Mouse (Mus musculus): ENCODE data around the gene Slc25a29. TPM values are rescaled to one million over a fixed set of nuclear protein-coding genes. Genes with fewer than 3 reads are reported as not detected.

Gene Slc25a29
- total RNA-seq, 1 experiment, result 2.1 TPM

DNA sequence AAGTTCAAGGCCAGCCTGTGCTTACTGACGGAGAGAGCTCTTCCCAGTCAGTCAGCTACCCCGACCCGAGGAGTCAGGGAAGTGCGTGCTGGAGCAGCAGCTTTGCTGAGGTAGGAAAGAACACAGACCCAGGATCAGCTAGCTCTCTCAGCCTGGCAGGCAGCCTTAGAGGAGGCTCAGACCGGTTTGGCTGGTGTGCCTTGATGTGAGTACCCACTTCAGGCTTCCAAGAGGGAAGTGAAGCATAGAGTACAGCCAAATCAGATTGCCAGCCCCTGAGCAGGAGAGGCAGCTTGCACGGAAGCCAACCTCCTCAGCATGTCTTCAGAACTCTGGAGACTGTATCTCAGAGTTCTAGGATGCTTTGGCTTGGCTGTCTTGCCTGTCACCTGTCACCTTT is 5.5 kb upstream of the Slc25a29 start:
- Histone ChIP-seq H3K4me1 (ENCODE audit: control insufficient read depth in 2 of 2, insufficient read depth in 2 of 2, low read length in 2 of 2, poor library complexity in 1 of 2) (peaks cover 0 to 3% of the 10 kb centered on the region in 2 experiments; a peak in 1 of 4 replicates), H3K27ac (ENCODE audit: insufficient read depth, low read depth, low read length, poor library complexity, severe bottlenecking) (no peak overlapping the region), H3K4me3 (ENCODE audit: insufficient read depth in 1 of 2, low read depth in 1 of 2, low read length in 2 of 2, poor library complexity in 1 of 2, severe bottlenecking in 1 of 2) (no peak overlapping the region), H3K9ac (ENCODE audit: insufficient read depth, low read depth, low read length, poor library complexity, severe bottlenecking) (no peak overlapping the region), H3K36me3 (ENCODE audit: control insufficient read depth, insufficient read depth, low read length, poor library complexity, severe bottlenecking) (peaks cover 2% of the 10 kb centered on the region; the same call in 1 of the 2 replicates), H3K9me3 (ENCODE audit: control insufficient read depth, insufficient read depth, low read depth, low read length) (no peaks in the 10 kb centered on the region)
- in situ Hi-C loops (cut with MboI; ENCODE audit: low sequenced_read_pairs in 2 of 2, unreplicated experiment in 2 of 2), result no loop called here
- DNase-seq (ENCODE audit: low read depth, low spot score), result no peak
- TF ChIP-seq MAFK (IDR thresholded peaks at IDR 0.05; ENCODE audit: insufficient read depth, low read depth, low read length) (no peak), ZC3H11A (IDR thresholded peaks at IDR 0.05; ENCODE audit: borderline replicate concordance, low read depth, low read length) (no peak), HCFC1 (IDR thresholded peaks at IDR 0.05; ENCODE audit: borderline replicate concordance, insufficient read depth, low read length) (no peak), CHD2 (IDR thresholded peaks at IDR 0.05; ENCODE audit: low read depth, low read length) (no peak), ZNF384 (IDR thresholded peaks at IDR 0.05; ENCODE audit: low read depth, low read length) (no peak)

- Histone ChIP-seq H3K36me3 (ENCODE audit: control insufficient read depth, insufficient read depth, low read length, poor library complexity, severe bottlenecking) (peaks cover 2% of the 10 kb centered on the region; the same call in 1 of the 2 replicates), H3K9me3 (ENCODE audit: control insufficient read depth, insufficient read depth, low read depth, low read length) (no peaks in the 10 kb centered on the region), H3K4me3 (ENCODE audit: insufficient read depth in 1 of 2, low read depth in 1 of 2, low read length in 2 of 2, poor library complexity in 1 of 2, severe bottlenecking in 1 of 2) (peak overlapping the region; percentile 57 to 66), H3K27ac (ENCODE audit: insufficient read depth, low read depth, low read length, poor library complexity, severe bottlenecking) (no peak overlapping the region), H3K9ac (ENCODE audit: insufficient read depth, low read depth, low read length, poor library complexity, severe bottlenecking) (peak overlapping the region; percentile 76), H3K4me1 (ENCODE audit: control insufficient read depth in 2 of 2, insufficient read depth in 2 of 2, low read length in 2 of 2, poor library complexity in 1 of 2) (peaks cover 0 to 3% of the 10 kb centered on the region in 2 experiments; a peak in 1 of 4 replicates)
- in situ Hi-C loops (cut with MboI; ENCODE audit: low sequenced_read_pairs in 2 of 2, unreplicated experiment in 2 of 2), result no loop called here
- no peak for DNase-seq (ENCODE audit: low read depth, low spot score)
- TF ChIP-seq ZC3H11A (IDR thresholded peaks at IDR 0.05; ENCODE audit: borderline replicate concordance, low read depth, low read length), result no peak
- TF ChIP-seq ZNF384 (IDR thresholded peaks at IDR 0.05; ENCODE audit: low read depth, low read length), result no peak
- no peak for TF ChIP-seq CHD2 (IDR thresholded peaks at IDR 0.05; ENCODE audit: low read depth, low read length)
- no peak for TF ChIP-seq HCFC1 (IDR thresholded peaks at IDR 0.05; ENCODE audit: borderline replicate concordance, insufficient read depth, low read length)
These were observed 1.0 kb upstream of the Slc25a29 start for GRCm38 (mm10) chr12:108836722-108837121.

DNA sequence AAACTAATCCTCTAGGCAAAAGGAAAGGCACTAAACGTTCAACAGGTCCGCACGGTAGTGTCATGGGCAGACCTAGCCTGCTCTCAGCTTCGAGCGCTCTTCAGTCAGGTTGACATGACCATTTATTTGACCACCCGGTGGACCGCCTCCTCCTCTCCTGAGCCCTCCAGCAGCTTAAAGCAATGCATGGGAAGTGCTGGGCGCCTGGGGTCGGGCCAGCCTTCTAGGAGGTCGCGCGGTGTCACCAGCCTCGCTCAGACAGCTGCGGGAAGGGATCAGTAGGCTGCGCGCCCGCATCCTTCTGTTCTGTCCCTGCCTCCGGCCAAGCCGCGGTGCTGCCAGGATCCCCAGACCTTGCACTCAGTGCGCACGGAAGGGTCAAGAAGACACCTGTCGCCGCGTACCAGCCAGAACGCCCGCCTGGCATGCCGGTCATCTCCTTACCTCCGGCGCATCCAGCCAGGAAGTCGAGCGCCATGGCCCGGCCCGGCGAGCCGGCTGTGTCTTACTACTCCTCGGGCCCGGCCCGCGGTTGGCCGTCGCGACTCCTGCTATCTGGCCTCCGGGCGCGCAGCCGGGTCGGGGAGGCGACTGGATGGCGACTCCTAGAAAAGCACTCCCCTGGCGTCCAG is 359 bp downstream of the Slc25a29 start:
- no peak for TF ChIP-seq MAFK (IDR thresholded peaks at IDR 0.05; ENCODE audit: insufficient read depth, low read depth, low read length)
- TF ChIP-seq HCFC1 (IDR thresholded peaks at IDR 0.05; ENCODE audit: borderline replicate concordance, insufficient read depth, low read length), result no peak
- TF ChIP-seq CHD2 (IDR thresholded peaks at IDR 0.05; ENCODE audit: low read depth, low read length), result no peak
- TF ChIP-seq ZC3H11A (IDR thresholded peaks at IDR 0.05; ENCODE audit: borderline replicate concordance, low read depth, low read length), result no peak
- no peak for TF ChIP-seq ZNF384 (IDR thresholded peaks at IDR 0.05; ENCODE audit: low read depth, low read length)
- peak overlapping the region; percentile 63 for H3K9ac ChIP-seq (ENCODE audit: insufficient read depth, low read depth, low read length, poor library complexity, severe bottlenecking)
- H3K9me3 ChIP-seq (ENCODE audit: control insufficient read depth, insufficient read depth, low read depth, low read length), result no peaks in the 10 kb centered on the region
- no peak overlapping the region for H3K27ac ChIP-seq (ENCODE audit: insufficient read depth, low read depth, low read length, poor library complexity, severe bottlenecking)
- peaks cover 0 to 3% of the 10 kb centered on the region in 2 experiments; a peak in 1 of 4 replicates for H3K4me1 ChIP-seq (ENCODE audit: control insufficient read depth in 2 of 2, insufficient read depth in 2 of 2, low read length in 2 of 2, poor library complexity in 1 of 2)
- in situ Hi-C loops (cut with MboI; ENCODE audit: low sequenced_read_pairs in 2 of 2, unreplicated experiment in 2 of 2), result no loop called here
- peak overlapping the region; percentile 70 to 73 for H3K4me3 ChIP-seq (ENCODE audit: insufficient read depth in 1 of 2, low read depth in 1 of 2, low read length in 2 of 2, poor library complexity in 1 of 2, severe bottlenecking in 1 of 2)
- no peak for DNase-seq (ENCODE audit: low read depth, low spot score)
- peaks cover 2% of the 10 kb centered on the region; the same call in 1 of the 2 replicates for H3K36me3 ChIP-seq (ENCODE audit: control insufficient read depth, insufficient read depth, low read length, poor library complexity, severe bottlenecking)

DNA sequence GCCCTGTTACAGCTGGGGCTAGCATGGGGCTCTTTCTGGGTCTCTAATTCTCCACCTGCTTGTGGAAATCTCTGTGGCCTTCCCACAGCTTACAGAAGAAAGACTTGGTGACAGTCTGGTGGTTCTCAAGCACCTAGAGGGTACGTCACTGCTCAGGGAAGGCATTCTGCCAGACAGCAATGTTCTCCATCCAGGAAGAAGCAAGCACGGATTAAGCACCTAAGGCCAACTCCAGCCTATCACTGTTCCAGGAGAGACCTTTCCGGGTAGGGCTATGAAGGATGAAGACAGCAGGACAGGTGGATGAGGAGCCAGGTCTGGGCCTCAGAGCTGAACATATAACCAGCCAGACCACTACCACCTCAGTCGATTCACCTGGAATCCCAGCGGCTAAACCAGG is 897 bp downstream of the Slc25a29 start:
- Histone ChIP-seq H3K9ac (ENCODE audit: insufficient read depth, low read depth, low read length, poor library complexity, severe bottlenecking) (no peak overlapping the region), H3K9me3 (ENCODE audit: control insufficient read depth, insufficient read depth, low read depth, low read length) (no peaks in the 10 kb centered on the region)

More for the DNA sequence above, 897 bp downstream of the Slc25a29 start:
- Histone ChIP-seq H3K36me3 (ENCODE audit: control insufficient read depth, insufficient read depth, low read length, poor library complexity, severe bottlenecking) (peaks cover 2% of the 10 kb centered on the region; the same call in 1 of the 2 replicates), H3K4me1 (ENCODE audit: control insufficient read depth in 2 of 2, insufficient read depth in 2 of 2, low read length in 2 of 2, poor library complexity in 1 of 2) (peaks cover 0 to 3% of the 10 kb centered on the region in 2 experiments; a peak in 1 of 4 replicates), H3K27ac (ENCODE audit: insufficient read depth, low read depth, low read length, poor library complexity, severe bottlenecking) (no peak overlapping the region), H3K4me3 (ENCODE audit: insufficient read depth in 1 of 2, low read depth in 1 of 2, low read length in 2 of 2, poor library complexity in 1 of 2, severe bottlenecking in 1 of 2) (no peak overlapping the region)
- TF ChIP-seq ZC3H11A (IDR thresholded peaks at IDR 0.05; ENCODE audit: borderline replicate concordance, low read depth, low read length), result no peak
- in situ Hi-C loops (cut with MboI; ENCODE audit: low sequenced_read_pairs in 2 of 2, unreplicated experiment in 2 of 2), result no loop called here
- DNase-seq (ENCODE audit: low read depth, low spot score), result no peak

All from ES-E14 (cell line).